Mouse (Mus musculus): ENCODE data around the gene Ccdc127. TPM values are rescaled to one million over a fixed set of nuclear protein-coding genes. Genes with fewer than 3 reads are reported as not detected.

Gene Ccdc127
- total RNA-seq (2021) = 10 to 100 TPM; 47.4 to 51.8 TPM

- intact Hi-C loops (cut with DNase I) = loop anchor here (5.0 to 10.0 kb wide), 3 partner anchors 113 to 505 kb away; partner anchors contain the start of gene Zfp825
- DNase-seq = peak; percentile 97
These were observed at the start of gene Ccdc127, which contains the start of gene Sdha for GRCm38 (mm10) chr13:74349566-74350434. TSS of gene Ccdc127 (plus strand) at chr13:74350309. TSS of gene Sdha (minus strand) at chr13:74350280.

GRCm38 (mm10) chr13:74300925-74301606 lies 49.0 kb upstream of the Ccdc127 start:
- intact Hi-C loops (cut with DNase I) = loop anchor here (1.0 to 10.0 kb wide), 4 partner anchors 109 to 466 kb away; no protein-coding TSS in a partner anchor
- DNase-seq = peak; percentile 75 to 86

GRCm38 (mm10) chr13:74301607-74301984 lies 48.5 kb upstream of the Ccdc127 start:
- intact Hi-C loops (cut with DNase I) = loop anchor here (1.0 to 10.0 kb wide), 4 partner anchors 109 to 467 kb away; no protein-coding TSS in a partner anchor
- DNase-seq = no peak

GRCm38 (mm10) chr13:74302050-74303037 lies 47.8 kb upstream of the Ccdc127 start:
- peak in 1 of 2 experiments; percentile 7 for DNase-seq
- intact Hi-C loops (cut with DNase I) = loop anchor here (10.0 kb wide), 1 partner anchor 468 kb away; no protein-coding TSS in a partner anchor

GRCm38 (mm10) chr13:74305380-74305779 lies 44.7 kb upstream of the Ccdc127 start:
- DNase-seq = no peak
- intact Hi-C loops (cut with DNase I) = loop anchor here (10.0 kb wide), 1 partner anchor 471 kb away; no protein-coding TSS in a partner anchor

- intact Hi-C loops (cut with DNase I) = loop anchor here (10.0 kb wide), 1 partner anchor 471 kb away; no protein-coding TSS in a partner anchor
- no peak for DNase-seq
These were observed 44.3 kb upstream of the Ccdc127 start for GRCm38 (mm10) chr13:74305780-74306179.

- intact Hi-C loops (cut with DNase I) = no loop called here
- no peak for DNase-seq
These were observed 35.5 kb upstream of the Ccdc127 start for GRCm38 (mm10) chr13:74314616-74315015.

GRCm38 (mm10) chr13:74316386-74316785 lies 33.7 kb upstream of the Ccdc127 start:
- intact Hi-C loops (cut with DNase I) = no loop called here
- no peak for DNase-seq

GRCm38 (mm10) chr13:74316789-74317169 lies 33.3 kb upstream of the Ccdc127 start:
- intact Hi-C loops (cut with DNase I) = no loop called here
- DNase-seq = no peak

GRCm38 (mm10) chr13:74317170-74317849 lies 32.8 kb upstream of the Ccdc127 start, which contains the start of gene Pdcd6:
TSS of gene Pdcd6 (minus strand) at chr13:74317580.
- DNase-seq = peak; percentile 95 to 96
- intact Hi-C loops (cut with DNase I) = no loop called here

GRCm38 (mm10) chr13:74329321-74329720 lies 20.8 kb upstream of the Ccdc127 start:
- intact Hi-C loops (cut with DNase I) = no loop called here
- no peak for DNase-seq

GRCm38 (mm10) chr13:74341036-74341435 lies 9.1 kb upstream of the Ccdc127 start:
- intact Hi-C loops (cut with DNase I) = loop anchor here (2.0 to 10.0 kb wide), 3 partner anchors 154 to 514 kb away; partner anchors contain the start of gene Zfp825
- peak; percentile 43 to 62 for DNase-seq

- intact Hi-C loops (cut with DNase I) = loop anchor here (5.0 kb wide), 1 partner anchor 112 kb away; no protein-coding TSS in a partner anchor
- DNase-seq = no peak
These were observed 362 bp downstream of the Ccdc127 start for GRCm38 (mm10) chr13:74350435-74350906.

GRCm38 (mm10) chr13:74356491-74356890 lies 6.4 kb downstream of the Ccdc127 start:
- no peak for DNase-seq
- intact Hi-C loops (cut with DNase I) = no loop called here

GRCm38 (mm10) chr13:74362218-74362617 lies 12.1 kb downstream of the Ccdc127 start:
- intact Hi-C loops (cut with DNase I) = no loop called here
- no peak for DNase-seq

- intact Hi-C loops (cut with DNase I) = no loop called here
- DNase-seq = peak in 1 of 2 experiments; percentile 58
These were observed 13.2 kb downstream of the Ccdc127 start for GRCm38 (mm10) chr13:74363176-74363858.

- intact Hi-C loops (cut with DNase I) = no loop called here
- peak; percentile 84 to 87 for DNase-seq
These were observed 13.7 kb downstream of the Ccdc127 start, which contains the start of gene Lrrc14b for GRCm38 (mm10) chr13:74363859-74364235. TSS of gene Lrrc14b (minus strand) at chr13:74364005.

GRCm38 (mm10) chr13:74381533-74382276 lies 31.6 kb downstream of the Ccdc127 start:
- intact Hi-C loops (cut with DNase I) = no loop called here
- peak; percentile 37 to 47 for DNase-seq

Data from heart, postnatal 10 days (tissue).